Mouse (Mus musculus) heart, embryonic 11.5 days (tissue): ENCODE data around the gene Pde4d. TPM values are rescaled to one million over a fixed set of nuclear protein-coding genes. Genes with fewer than 3 reads are reported as not detected.
A peak's percentile ranks its signal among the peaks of the same experiment; 100 is the strongest.

Experiments
- ATAC-seq: fragments of 200-750 bp; cut with Nextera tagmentation; replicated peaks from 2 replicates; pipeline ENCODE4 v1.8.0; 2017; ENCODE audit warnings: moderate library complexity; ENCODE audit not compliant: insufficient number of reproducible peaks, low FRiP score, low TSS enrichment
- H3K27ac ChIP-seq: fragments of 300-500 bp; sonication (generic); 2 replicates; pipeline ENCODE4 v1.5.1; 2014; ENCODE audit warnings: mild to moderate bottlenecking, low read depth, low read length
- H3K27me3 ChIP-seq: fragments of 300-500 bp; sonication (generic); 2 replicates; pipeline ENCODE4 v1.6.1; 2014; ENCODE audit warnings: mild to moderate bottlenecking, low read length, mixed read lengths; ENCODE audit not compliant: control insufficient read depth, insufficient read depth
- H3K36me3 ChIP-seq: fragments of 300-500 bp; sonication (generic); 2 replicates; pipeline ENCODE4 v1.6.1; 2014; ENCODE audit warnings: mild to moderate bottlenecking, low read length, moderate library complexity, mixed read lengths; ENCODE audit not compliant: control insufficient read depth, insufficient read depth
- H3K4me1 ChIP-seq: fragments of 300-500 bp; sonication (generic); 2 replicates; pipeline ENCODE4 v1.6.1; 2014; ENCODE audit warnings: low read length; ENCODE audit not compliant: control insufficient read depth, insufficient read depth
- H3K4me2 ChIP-seq: fragments of 300-500 bp; sonication (generic); 2 replicates; pipeline ENCODE4 v1.6.1; 2014; ENCODE audit warnings: mild to moderate bottlenecking, moderate library complexity
- H3K4me3 ChIP-seq: fragments of 300-500 bp; sonication (generic); 2 replicates; pipeline ENCODE4 v1.5.1; 2014; ENCODE audit warnings: low read depth, low read length
- H3K9ac ChIP-seq: fragments of 300-500 bp; sonication (generic); 2 replicates; pipeline ENCODE4 v1.6.1; 2014; ENCODE audit warnings: mild to moderate bottlenecking, low read depth, low read length, moderate library complexity
- H3K9me3 ChIP-seq: fragments of 300-500 bp; sonication (generic); replicated peaks from 2 replicates; pipeline ENCODE4 v1.6.1; 2016; ENCODE audit warnings: low read length; ENCODE audit not compliant: control insufficient read depth
- WGBS: fragments of 180-500 bp; shearing (Covaris S2); extraction: QIAGEN DNeasy Blood & Tissue Kit; methylation state at CpG from one replicate; pipeline ENCODE4 v1.1.7; 2014; ENCODE audit not compliant: insufficient replicate concordance; 5-methylcytosine and 5-hydroxymethylcytosine counted together
- polyA plus RNA-seq: library from polyadenylated mRNA; unstranded; fragments of >200 nt; fragmentation: Nextera tagmentation; extraction: Ambion mirVana; gene quantifications from 2 replicates; pipeline ENCODE4 v1.2.1, GENCODE M21; 2014

The Pde4d gene
- polyA plus RNA-seq, 1 experiment from 2014 or later = 27.8 TPM

- no peak overlapping the region for H3K4me2 ChIP-seq
These were observed 1212.4 kb downstream of the Pde4d start for GRCm38 (mm10) chr13:109662099-109662498.

DNA sequence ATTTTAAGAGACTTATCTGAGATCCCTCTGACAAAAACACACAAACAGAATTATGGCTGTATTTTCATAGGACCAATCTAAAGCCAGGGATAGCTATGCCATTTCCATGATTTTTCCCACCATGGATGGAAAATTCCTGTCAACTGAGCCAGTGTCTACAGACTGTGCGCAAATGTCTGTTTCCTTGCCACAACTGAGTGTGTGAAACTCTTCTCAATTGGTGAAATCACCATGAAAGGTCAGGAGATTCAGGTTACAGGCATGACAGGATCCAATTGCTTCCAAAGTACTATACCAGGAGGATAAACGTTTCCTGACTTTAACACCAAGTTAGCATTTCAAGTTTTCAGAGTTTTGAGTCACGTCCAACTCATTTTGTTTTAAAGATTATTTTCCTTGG, 1213.0 kb downstream of the Pde4d start:
- H3K4me1 ChIP-seq = peaks cover 21% of the 10 kb centered on the region
- H3K27ac ChIP-seq = no peak overlapping the region
- H3K9me3 ChIP-seq = no peaks in the 10 kb centered on the region
- 67% methylated on average over 3 of the region's 3 CpGs for WGBS
- ATAC-seq = no peak
- H3K9ac ChIP-seq = no peak overlapping the region
- no peaks in the 10 kb centered on the region for H3K36me3 ChIP-seq
- no peaks in the 10 kb centered on the region for H3K27me3 ChIP-seq
- no peak overlapping the region for H3K4me3 ChIP-seq
- H3K4me2 ChIP-seq = no peak overlapping the region

More at GRCm38 (mm10) chr13:109662099-109662498, 1212.4 kb downstream of the Pde4d start:
- Histone ChIP-seq H3K27me3 (no peaks in the 10 kb centered on the region), H3K9me3 (no peaks in the 10 kb centered on the region), H3K4me3 (no peak overlapping the region), H3K27ac (no peak overlapping the region; the same call in 1 of the 2 replicates), H3K36me3 (no peaks in the 10 kb centered on the region), H3K4me1 (peaks cover 21% of the 10 kb centered on the region), H3K9ac (no peak overlapping the region)
- WGBS = 66% methylated on average over 5 of the region's 5 CpGs
- ATAC-seq = no peak

- Histone ChIP-seq H3K4me1 (peaks cover 16% of the 10 kb centered on the region), H3K36me3 (no peaks in the 10 kb centered on the region), H3K4me2 (peak overlapping the region; percentile 11; the same call in 1 of the 2 replicates), H3K9ac (peak overlapping the region; percentile 4; the same call in 1 of the 2 replicates), H3K9me3 (no peaks in the 10 kb centered on the region), H3K27me3 (no peaks in the 10 kb centered on the region), H3K27ac (peak overlapping the region; percentile 72; the same call in 1 of the 2 replicates), H3K4me3 (no peak overlapping the region)
- no peak; the same call in 1 of the 2 replicates for ATAC-seq
- 34% methylated on average over 10 of the region's 10 CpGs for WGBS
These were observed 1215.4 kb downstream of the Pde4d start for GRCm38 (mm10) chr13:109664956-109665802.

- H3K27ac ChIP-seq = peak overlapping the region; percentile 72; the same call in 1 of the 2 replicates
- H3K9me3 ChIP-seq = no peaks in the 10 kb centered on the region
- no peaks in the 10 kb centered on the region for H3K36me3 ChIP-seq
- peak; percentile 68 for ATAC-seq
- H3K4me1 ChIP-seq = peaks cover 16% of the 10 kb centered on the region
- H3K9ac ChIP-seq = no peak overlapping the region
- H3K27me3 ChIP-seq = no peaks in the 10 kb centered on the region
- peak overlapping the region; percentile 11; the same call in 1 of the 2 replicates for H3K4me2 ChIP-seq
- no peak overlapping the region for H3K4me3 ChIP-seq
- WGBS = 33% methylated on average over 10 of the region's 10 CpGs
These were observed 1216.2 kb downstream of the Pde4d start for GRCm38 (mm10) chr13:109665803-109666403.

DNA sequence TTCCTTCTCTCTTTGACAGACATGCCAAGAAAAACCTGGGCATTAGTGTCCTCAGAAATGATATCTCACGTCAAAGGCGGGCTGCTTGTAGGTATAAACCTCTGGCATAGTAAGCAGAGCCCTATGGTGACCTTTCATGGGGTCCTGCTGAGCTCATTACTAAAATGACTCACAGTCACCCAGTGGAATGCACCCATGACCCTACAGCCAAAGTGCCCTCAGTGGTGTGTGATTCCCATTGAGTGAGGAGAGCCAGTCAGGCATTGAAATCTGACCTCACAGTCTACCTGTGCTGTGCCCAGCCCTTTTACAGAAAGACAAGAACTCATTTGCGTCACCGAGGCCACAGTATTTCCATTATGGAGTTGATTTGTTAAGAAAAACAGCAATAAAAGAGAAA, 1220.2 kb downstream of the Pde4d start:
- 81% methylated on average over 4 of the region's 4 CpGs for WGBS
- Histone ChIP-seq H3K4me2 (no peak overlapping the region), H3K27ac (no peak overlapping the region), H3K36me3 (no peaks in the 10 kb centered on the region), H3K9ac (no peak overlapping the region), H3K27me3 (no peaks in the 10 kb centered on the region), H3K4me3 (no peak overlapping the region), H3K4me1 (peaks cover 15% of the 10 kb centered on the region), H3K9me3 (no peaks in the 10 kb centered on the region)
- ATAC-seq = no peak

DNA sequence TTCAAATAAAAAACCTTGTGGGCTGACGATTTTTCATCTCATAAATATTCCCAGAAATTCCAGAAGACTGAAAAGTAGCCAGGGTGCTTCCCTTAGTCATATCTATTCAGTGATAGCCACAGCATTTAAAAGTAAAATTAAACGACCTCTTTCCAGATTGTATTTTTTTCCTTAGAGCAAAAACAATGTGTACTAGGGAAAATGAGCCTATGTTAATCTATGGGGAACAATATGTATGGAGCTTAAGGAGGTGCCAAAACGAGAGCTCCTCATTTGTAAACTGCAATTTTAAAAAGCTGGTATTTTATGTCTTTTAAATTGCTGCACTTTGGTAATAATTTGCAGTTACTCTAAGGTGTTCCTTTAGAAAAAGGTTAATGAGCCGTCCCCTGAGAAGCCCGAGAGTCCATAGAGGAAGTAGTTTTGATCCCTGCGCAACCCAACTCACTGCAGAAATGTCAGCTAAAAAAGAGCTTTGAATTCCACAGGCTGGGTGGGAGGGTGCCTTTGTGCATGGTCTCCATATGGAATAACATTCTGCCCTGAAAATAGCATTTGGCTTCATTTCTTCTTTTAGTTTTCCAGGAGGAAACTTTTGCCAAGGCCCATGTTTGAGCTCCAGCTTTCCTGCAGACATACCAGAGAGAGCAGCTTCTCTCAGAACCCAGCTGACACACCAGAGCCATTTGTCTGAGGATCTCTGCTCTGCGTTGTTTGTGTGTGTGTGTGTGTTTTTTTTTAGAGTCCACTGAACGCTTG, 1222.0 kb downstream of the Pde4d start:
- Histone ChIP-seq H3K9ac (no peak overlapping the region), H3K27me3 (no peaks in the 10 kb centered on the region), H3K4me1 (no peaks in the 10 kb centered on the region), H3K27ac (no peak overlapping the region), H3K9me3 (no peaks in the 10 kb centered on the region), H3K36me3 (no peaks in the 10 kb centered on the region), H3K4me2 (no peak overlapping the region), H3K4me3 (no peak overlapping the region)
- WGBS = 66% methylated on average over 8 of the region's 8 CpGs
- ATAC-seq = no peak

DNA sequence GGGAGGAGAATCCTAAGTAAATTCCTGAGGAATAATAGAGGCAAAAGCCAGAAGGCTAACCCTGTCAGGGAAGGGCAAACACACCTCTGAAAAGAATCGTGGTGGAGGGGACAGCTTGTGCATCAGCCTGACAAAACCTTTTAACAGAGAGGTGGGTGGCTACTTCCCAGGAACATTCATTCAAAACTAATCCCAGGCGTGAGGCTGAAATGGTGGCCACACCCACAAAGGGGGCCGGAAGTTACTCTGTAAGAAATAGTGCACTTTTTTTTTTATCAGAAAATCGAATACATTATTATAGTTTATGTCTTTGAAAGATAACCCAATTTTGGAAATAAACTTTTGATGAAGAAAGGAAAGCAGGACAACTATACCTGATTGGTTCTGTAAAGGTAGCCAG, 1227.3 kb downstream of the Pde4d start:
- WGBS = 43% methylated on average over 4 of the region's 4 CpGs
- H3K9ac ChIP-seq = no peak overlapping the region
- H3K4me2 ChIP-seq = no peak overlapping the region
- H3K9me3 ChIP-seq = no peaks in the 10 kb centered on the region
- no peaks in the 10 kb centered on the region for H3K27me3 ChIP-seq
- H3K4me3 ChIP-seq = no peak overlapping the region
- no peak for ATAC-seq
- H3K4me1 ChIP-seq = no peaks in the 10 kb centered on the region; the same call in 1 of the 2 replicates
- H3K27ac ChIP-seq = no peak overlapping the region
- no peaks in the 10 kb centered on the region for H3K36me3 ChIP-seq

DNA sequence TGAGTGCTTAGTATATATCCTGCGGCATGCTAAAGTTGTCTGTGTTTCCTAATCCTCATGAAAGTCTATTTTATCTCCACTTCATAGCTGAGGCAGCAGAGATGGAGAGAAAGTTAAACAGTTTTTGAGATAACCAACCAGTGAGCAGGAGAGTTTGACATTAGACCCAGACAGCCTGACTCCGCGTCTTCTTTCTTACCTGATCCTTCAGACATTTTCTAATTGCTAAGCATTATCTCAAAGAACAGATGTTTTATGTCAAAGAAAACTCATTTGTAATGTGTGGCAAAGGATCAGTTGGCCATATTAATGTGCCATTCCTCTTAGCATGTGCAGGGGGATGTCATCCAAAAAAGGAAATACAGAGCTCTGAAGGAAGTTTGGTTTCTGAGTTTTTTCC, 1227.9 kb downstream of the Pde4d start:
- no peak overlapping the region for H3K4me2 ChIP-seq
- WGBS = 44% methylated on average over 3 of the region's 3 CpGs
- no peaks in the 10 kb centered on the region for H3K36me3 ChIP-seq
- no peaks in the 10 kb centered on the region; the same call in 1 of the 2 replicates for H3K4me1 ChIP-seq
- no peak overlapping the region for H3K4me3 ChIP-seq
- H3K9me3 ChIP-seq = no peaks in the 10 kb centered on the region
- H3K27me3 ChIP-seq = no peaks in the 10 kb centered on the region
- ATAC-seq = no peak
- no peak overlapping the region for H3K9ac ChIP-seq
- no peak overlapping the region for H3K27ac ChIP-seq
